Mouse (Mus musculus) urinary bladder, adult 18-20 months (tissue): ENCODE data around the gene Sgcg.

Source experiments
- DNase-seq, 2 experiments: peaks; one replicate each; pipeline ENCODE4 v3.0.0; 2022; ENCODE audit warnings: low spot score in 2 of 2, mixed read lengths in 2 of 2

Gene Sgcg

GRCm38 (mm10) chr14:61258352-61258751 lies at the start of gene Sgcg:
Gene Sgcg (minus strand): TSS chr14:61258490.
- no peak for DNase-seq

- DNase-seq, result no peak
Measured at GRCm38 (mm10) chr14:61303969-61304609, 45.8 kb upstream of the Sgcg start.

GRCm38 (mm10) chr14:61302428-61302827 lies 44.1 kb upstream of the Sgcg start:
- DNase-seq, result no peak

- DNase-seq, result no peak
Measured at GRCm38 (mm10) chr14:61301323-61301722, 43.0 kb upstream of the Sgcg start.

GRCm38 (mm10) chr14:61299810-61300209 lies 41.5 kb upstream of the Sgcg start:
- DNase-seq, result no peak

GRCm38 (mm10) chr14:61294738-61295079 lies 36.4 kb upstream of the Sgcg start:
- no peak for DNase-seq

- peak in 1 of 2 experiments; percentile 27 for DNase-seq
Measured at GRCm38 (mm10) chr14:61293884-61294737, 35.8 kb upstream of the Sgcg start.

- no peak for DNase-seq
Measured at GRCm38 (mm10) chr14:61290664-61291063, 32.4 kb upstream of the Sgcg start.

GRCm38 (mm10) chr14:61288606-61289286 lies 30.5 kb upstream of the Sgcg start:
- DNase-seq, result no peak

GRCm38 (mm10) chr14:61278676-61279300 lies 20.5 kb upstream of the Sgcg start:
- DNase-seq, result no peak

GRCm38 (mm10) chr14:61277285-61277684 lies 19.0 kb upstream of the Sgcg start:
- peak in 1 of 2 experiments; percentile 48 for DNase-seq

GRCm38 (mm10) chr14:61274414-61275198 lies 16.3 kb upstream of the Sgcg start:
- no peak for DNase-seq

- no peak for DNase-seq
Measured at GRCm38 (mm10) chr14:61267908-61268475, 9.7 kb upstream of the Sgcg start.

- DNase-seq, result no peak
Measured at GRCm38 (mm10) chr14:61259084-61259483, 794 bp upstream of the Sgcg start.

- no peak for DNase-seq
Measured at GRCm38 (mm10) chr14:61252596-61253388, 5.5 kb downstream of the Sgcg start.

GRCm38 (mm10) chr14:61246444-61246843 lies 11.8 kb downstream of the Sgcg start:
- no peak for DNase-seq

- no peak for DNase-seq
Measured at GRCm38 (mm10) chr14:61242611-61243010, 15.7 kb downstream of the Sgcg start.

GRCm38 (mm10) chr14:61238751-61239150 lies 19.5 kb downstream of the Sgcg start:
- DNase-seq, result no peak

- DNase-seq, result no peak
Measured at GRCm38 (mm10) chr14:61237101-61237654, 21.1 kb downstream of the Sgcg start.
